Mouse (Mus musculus): ENCODE measurements around the gene Tmem127. TPM values are rescaled to one million over a fixed set of nuclear protein-coding genes. Genes with fewer than 3 reads are reported as not detected.
"Not testable (repeated sequence)": the region's sequence is repeated elsewhere in the genome, so short reads cannot be mapped to it uniquely, and the experiment has no call there.

The Tmem127 gene
- polyA plus RNA-seq, 1 experiment from 2014 or later = 58.7 TPM

GRCm38 (mm10) chr2:127301883-127302282 lies 54.2 kb downstream of the Tmem127 start:
- Histone ChIP-seq H3K4me2 (no peak overlapping the region), H3K9ac (no peak overlapping the region), H3K36me3 (peaks cover 46% of the 10 kb centered on the region), H3K4me1 (replicated peaks) (no peaks in the 10 kb centered on the region), H3K27me3 (no peaks in the 10 kb centered on the region), H3K4me3 (no peak overlapping the region), H3K27ac (replicated peaks) (no peak overlapping the region), H3K9me3 (no peaks in the 10 kb centered on the region)
- no peak for ATAC-seq (ENCODE audit: low FRiP score, low read depth)
- 96% methylated on average over 3 of the region's 3 CpGs for WGBS

GRCm38 (mm10) chr2:127304192-127304591 lies 56.5 kb downstream of the Tmem127 start:
- ATAC-seq (ENCODE audit: low FRiP score, low read depth); H3K4me3 ChIP-seq; H3K4me1 ChIP-seq (replicated peaks); H3K27me3 ChIP-seq; H3K27ac ChIP-seq (replicated peaks); H3K9me3 ChIP-seq; H3K9ac ChIP-seq; H3K4me2 ChIP-seq: not testable (repeated sequence)
- WGBS = 96% methylated on average over 4 of the region's 4 CpGs
- peaks cover 23% of the 10 kb centered on the region for H3K36me3 ChIP-seq

GRCm38 (mm10) chr2:127304609-127305210 lies 57.0 kb downstream of the Tmem127 start:
- Histone ChIP-seq H3K27me3 (no peaks in the 10 kb centered on the region), H3K27ac (replicated peaks) (no peak overlapping the region), H3K36me3 (peaks cover 19% of the 10 kb centered on the region), H3K4me1 (replicated peaks) (no peaks in the 10 kb centered on the region), H3K4me2 (no peak overlapping the region), H3K9ac (no peak overlapping the region), H3K4me3 (no peak overlapping the region), H3K9me3 (no peaks in the 10 kb centered on the region)
- WGBS = 89% methylated on average over 3 of the region's 3 CpGs
- no peak for ATAC-seq (ENCODE audit: low FRiP score, low read depth)

GRCm38 (mm10) chr2:127306123-127306522 lies 58.4 kb downstream of the Tmem127 start:
- Histone ChIP-seq H3K4me1 (replicated peaks) (no peaks in the 10 kb centered on the region), H3K9me3 (no peaks in the 10 kb centered on the region), H3K9ac (no peak overlapping the region), H3K4me3 (no peak overlapping the region), H3K36me3 (peaks cover 7% of the 10 kb centered on the region; the same call in 1 of the 2 replicates), H3K4me2 (no peak overlapping the region), H3K27ac (replicated peaks) (no peak overlapping the region), H3K27me3 (no peaks in the 10 kb centered on the region)
- ATAC-seq (ENCODE audit: low FRiP score, low read depth) = no peak

GRCm38 (mm10) chr2:127307179-127307578 lies 59.5 kb downstream of the Tmem127 start:
- Histone ChIP-seq H3K27me3 (no peaks in the 10 kb centered on the region), H3K27ac (replicated peaks) (no peak overlapping the region), H3K36me3 (no peaks in the 10 kb centered on the region), H3K9me3 (no peaks in the 10 kb centered on the region), H3K4me3 (no peak overlapping the region), H3K4me2 (no peak overlapping the region), H3K9ac (no peak overlapping the region), H3K4me1 (replicated peaks) (no peaks in the 10 kb centered on the region)
- ATAC-seq (ENCODE audit: low FRiP score, low read depth) = no peak
- WGBS = 51% methylated on average over 3 of the region's 3 CpGs

GRCm38 (mm10) chr2:127308660-127309059 lies 61.0 kb downstream of the Tmem127 start:
- Histone ChIP-seq H3K27ac (replicated peaks) (no peak overlapping the region), H3K9me3 (no peaks in the 10 kb centered on the region), H3K4me2 (no peak overlapping the region), H3K36me3 (no peaks in the 10 kb centered on the region), H3K27me3 (no peaks in the 10 kb centered on the region), H3K4me3 (no peak overlapping the region), H3K9ac (no peak overlapping the region), H3K4me1 (replicated peaks) (no peaks in the 10 kb centered on the region)
- WGBS = 93% methylated on average over 2 of the region's 2 CpGs
- ATAC-seq (ENCODE audit: low FRiP score, low read depth) = no peak

GRCm38 (mm10) chr2:127310246-127310645 lies 62.5 kb downstream of the Tmem127 start:
- no peaks in the 10 kb centered on the region for H3K27me3 ChIP-seq
- no peak overlapping the region for H3K4me3 ChIP-seq
- H3K4me1 ChIP-seq (replicated peaks) = no peaks in the 10 kb centered on the region
- no peak overlapping the region for H3K4me2 ChIP-seq
- no peaks in the 10 kb centered on the region for H3K36me3 ChIP-seq
- WGBS = 72% methylated on average over 2 of the region's 2 CpGs
- no peak overlapping the region for H3K9ac ChIP-seq
- ATAC-seq (ENCODE audit: low FRiP score, low read depth) = no peak
- no peaks in the 10 kb centered on the region for H3K9me3 ChIP-seq
- H3K27ac ChIP-seq (replicated peaks) = no peak overlapping the region

GRCm38 (mm10) chr2:127310685-127311084 lies 63.0 kb downstream of the Tmem127 start:
- H3K9ac ChIP-seq = no peak overlapping the region
- no peak overlapping the region for H3K27ac ChIP-seq (replicated peaks)
- no peaks in the 10 kb centered on the region for H3K36me3 ChIP-seq
- H3K9me3 ChIP-seq = no peaks in the 10 kb centered on the region
- H3K4me2 ChIP-seq = no peak overlapping the region
- H3K27me3 ChIP-seq = no peaks in the 10 kb centered on the region
- no peak overlapping the region for H3K4me3 ChIP-seq
- WGBS = 90% methylated on average over 7 of the region's 7 CpGs
- no peak for ATAC-seq (ENCODE audit: low FRiP score, low read depth)
- H3K4me1 ChIP-seq (replicated peaks) = no peaks in the 10 kb centered on the region

Other genes starting within 250 kb of the Tmem127 start
- gene Ap4e1, start 239.2 kb upstream of the Tmem127 start, polyA plus RNA-seq (2015; fragmentation: Nextera tagmentation; extraction: Ambion mirVana) = 11.2 and 12.3 TPM in 2 replicates
- 29.3 and 33.0 TPM in 2 replicates for gene Blvra, start 177.2 kb upstream of the Tmem127 start, polyA plus RNA-seq (2015; fragmentation: Nextera tagmentation; extraction: Ambion mirVana)
- gene Ncaph, start 114.0 kb upstream of the Tmem127 start, polyA plus RNA-seq (2015; fragmentation: Nextera tagmentation; extraction: Ambion mirVana) = 17.3 and 18.7 TPM in 2 replicates
- 11.0 and 11.2 TPM in 2 replicates for gene Itpripl1, start 104.5 kb upstream of the Tmem127 start, polyA plus RNA-seq (2015; fragmentation: Nextera tagmentation; extraction: Ambion mirVana)
- 0.87 and 1.0 TPM in 2 replicates for gene 1810024B03Rik, start 39.6 kb upstream of the Tmem127 start, polyA plus RNA-seq (2015; fragmentation: Nextera tagmentation; extraction: Ambion mirVana)
- gene Snrnp200, start 39.5 kb upstream of the Tmem127 start, polyA plus RNA-seq (2015; fragmentation: Nextera tagmentation; extraction: Ambion mirVana) = 45.0 and 50.1 TPM in 2 replicates
- 56.6 and 59.6 TPM in 2 replicates for gene Ciao1, start 92 bp upstream of the Tmem127 start, polyA plus RNA-seq (2015; fragmentation: Nextera tagmentation; extraction: Ambion mirVana)
- 88.4 and 92.5 TPM in 2 replicates for gene Stard7, start 22.3 kb downstream of the Tmem127 start, polyA plus RNA-seq (2015; fragmentation: Nextera tagmentation; extraction: Ambion mirVana)
- 13.0 and 14.2 TPM in 2 replicates for gene Dusp2, start 88.3 kb downstream of the Tmem127 start, polyA plus RNA-seq (2015; fragmentation: Nextera tagmentation; extraction: Ambion mirVana)
- not detected in 2 replicates for gene Astl, start 90.7 kb downstream of the Tmem127 start, polyA plus RNA-seq (2015; fragmentation: Nextera tagmentation; extraction: Ambion mirVana)
- gene Adra2b, start 115.3 kb downstream of the Tmem127 start, polyA plus RNA-seq (2015; fragmentation: Nextera tagmentation; extraction: Ambion mirVana) = 0.47 TPM in 2 replicates
- gene Gpat2, start 177.3 kb downstream of the Tmem127 start, polyA plus RNA-seq (2015; fragmentation: Nextera tagmentation; extraction: Ambion mirVana) = 0.18 and 0.33 TPM in 2 replicates
- gene Fahd2a, start 196.7 kb downstream of the Tmem127 start, polyA plus RNA-seq (2015; fragmentation: Nextera tagmentation; extraction: Ambion mirVana) = 30.4 and 31.8 TPM in 2 replicates

All from hindbrain, embryonic 15.5 days (tissue).